In genomic region chr2:167056210-167056941, GRCm38 (mm10) we compare ENCODE assay signal across 13 mouse cellular contexts.
"Had no signal": no experiment of that assay in that cellular context is flagged by ENCODE, and none has a peak within 500 bp of the region (broad histone marks: within the 10 kb centered on the region; RNA-seq: fewer than 3 reads in every experiment).

No protein-coding gene starts in this region.

- DNase-seq: gastrocnemius, postnatal 14 days; gastrocnemius, postnatal 36 days; layer of hippocampus, postnatal 36 days had no signal

- ATAC-seq: hindbrain, postnatal 0 days; intestine, embryonic 16.5 days; liver, embryonic 12.5 days had no signal

- H3K4me3 ChIP-seq: heart, embryonic 10.5 days; heart, embryonic 12.5 days; hindbrain, embryonic 13.5 days; hindbrain, embryonic 15.5 days; limb, embryonic 13.5 days; limb, embryonic 15.5 days; liver, embryonic 12.5 days had no signal

- H3K27ac ChIP-seq: heart, embryonic 10.5 days; hindbrain, embryonic 13.5 days; hindbrain, embryonic 15.5 days; hindbrain, postnatal 0 days; limb, embryonic 13.5 days; limb, embryonic 15.5 days; liver, embryonic 12.5 days; liver, embryonic 14.5 days had no signal

- H3K9ac ChIP-seq: heart, embryonic 12.5 days; hindbrain, embryonic 13.5 days; hindbrain, embryonic 15.5 days; limb, embryonic 13.5 days; limb, embryonic 15.5 days; liver, embryonic 12.5 days; liver, embryonic 14.5 days had no signal

- H3K4me2 ChIP-seq: heart, embryonic 12.5 days; hindbrain, embryonic 13.5 days; hindbrain, embryonic 15.5 days; limb, embryonic 13.5 days; limb, embryonic 15.5 days; liver, embryonic 12.5 days had no signal

- H3K9me3 ChIP-seq: heart, embryonic 10.5 days; heart, embryonic 12.5 days; hindbrain, embryonic 13.5 days; hindbrain, embryonic 15.5 days; limb, embryonic 13.5 days; limb, embryonic 15.5 days; liver, embryonic 12.5 days had no signal

- H3K27me3 ChIP-seq: heart, embryonic 12.5 days; hindbrain, embryonic 13.5 days; hindbrain, embryonic 15.5 days; limb, embryonic 13.5 days; limb, embryonic 15.5 days; liver, embryonic 12.5 days had no signal
